Mouse (Mus musculus): ENCODE results near the gene Slc7a8. TPM values are rescaled to one million over a fixed set of nuclear protein-coding genes. Genes with fewer than 3 reads are reported as not detected.

Slc7a8 gene
- polyA plus RNA-seq (2014; fragmentation: Nextera tagmentation; extraction: Ambion mirVana), result 6.9 and 7.4 TPM in 2 replicates

- ATAC-seq (ENCODE audit: low read depth) (peak; percentile 82), DNase-seq (ENCODE audit: low spot score) (peak; percentile 71)
- no peak within 1 kb of the TSS for H3K27ac ChIP-seq (replicated peaks; ENCODE audit: low read depth, low read length)
- H3K9me3 ChIP-seq (ENCODE audit: control insufficient read depth, low read length), result no peaks in the 10 kb centered on the region
- peak within 1 kb of the TSS; percentile 46 for H3K9ac ChIP-seq (ENCODE audit: low read depth, low read length)
- H3K4me2 ChIP-seq (ENCODE audit: low read depth, low read length), result peak within 1 kb of the TSS; percentile 84
- H3K27me3 ChIP-seq (replicated peaks; ENCODE audit: control insufficient read depth, insufficient read depth, low read length), result peaks cover 30% of the 10 kb centered on the region
- no peaks in the 10 kb centered on the region for H3K36me3 ChIP-seq (ENCODE audit: control insufficient read depth, insufficient read depth, low read length)
- H3K4me1 ChIP-seq (ENCODE audit: control insufficient read depth, insufficient read depth, low read length), result peaks cover 5% of the 10 kb centered on the region; the same call in 1 of the 2 replicates
- H3K4me3 ChIP-seq (ENCODE audit: low read depth, low read length), result peak within 1 kb of the TSS; percentile 45
- 2% methylated on average over 37 of the region's 37 CpGs for WGBS
Measured at GRCm38 (mm10) chr14:54781610-54782365, at the start of gene Slc7a8. TSS of gene Slc7a8 (minus strand) at chr14:54781946.

- H3K4me1 ChIP-seq (ENCODE audit: control insufficient read depth, insufficient read depth, low read length), result no peaks in the 10 kb centered on the region
- no peak overlapping the region for H3K27ac ChIP-seq (replicated peaks; ENCODE audit: low read depth, low read length)
- 74% methylated on average over 1 of the region's 1 CpGs for WGBS
- H3K36me3 ChIP-seq (ENCODE audit: control insufficient read depth, insufficient read depth, low read length), result no peaks in the 10 kb centered on the region
- H3K4me3 ChIP-seq (ENCODE audit: low read depth, low read length), result no peak overlapping the region
- ATAC-seq (ENCODE audit: low read depth), result no peak
- H3K9me3 ChIP-seq (ENCODE audit: control insufficient read depth, low read length), result no peaks in the 10 kb centered on the region
- no peaks in the 10 kb centered on the region for H3K27me3 ChIP-seq (replicated peaks; ENCODE audit: control insufficient read depth, insufficient read depth, low read length)
- H3K4me2 ChIP-seq (ENCODE audit: low read depth, low read length), result no peak overlapping the region
- no peak for DNase-seq (ENCODE audit: low spot score)
- H3K9ac ChIP-seq (ENCODE audit: low read depth, low read length), result no peak overlapping the region
Measured at GRCm38 (mm10) chr14:54823716-54824115, 42.0 kb upstream of the Slc7a8 start.

GRCm38 (mm10) chr14:54822301-54822700 is 40.6 kb upstream of the Slc7a8 start:
- Histone ChIP-seq H3K9ac (ENCODE audit: low read depth, low read length) (no peak overlapping the region), H3K36me3 (ENCODE audit: control insufficient read depth, insufficient read depth, low read length) (no peaks in the 10 kb centered on the region), H3K4me2 (ENCODE audit: low read depth, low read length) (no peak overlapping the region), H3K27me3 (replicated peaks; ENCODE audit: control insufficient read depth, insufficient read depth, low read length) (no peaks in the 10 kb centered on the region), H3K27ac (replicated peaks; ENCODE audit: low read depth, low read length) (no peak overlapping the region), H3K9me3 (ENCODE audit: control insufficient read depth, low read length) (no peaks in the 10 kb centered on the region), H3K4me3 (ENCODE audit: low read depth, low read length) (no peak overlapping the region), H3K4me1 (ENCODE audit: control insufficient read depth, insufficient read depth, low read length) (no peaks in the 10 kb centered on the region)
- no peak for ATAC-seq (ENCODE audit: low read depth)
- DNase-seq (ENCODE audit: low spot score), result no peak
- WGBS, result 82% methylated on average over 2 of the region's 2 CpGs

GRCm38 (mm10) chr14:54817791-54818190 is 36.0 kb upstream of the Slc7a8 start:
- no peaks in the 10 kb centered on the region for H3K4me1 ChIP-seq (ENCODE audit: control insufficient read depth, insufficient read depth, low read length)
- peak; percentile 10 for DNase-seq (ENCODE audit: low spot score)
- H3K27ac ChIP-seq (replicated peaks; ENCODE audit: low read depth, low read length), result no peak overlapping the region
- no peak overlapping the region for H3K4me3 ChIP-seq (ENCODE audit: low read depth, low read length)
- ATAC-seq (ENCODE audit: low read depth), result no peak
- 41% methylated on average over 2 of the region's 2 CpGs for WGBS
- H3K27me3 ChIP-seq (replicated peaks; ENCODE audit: control insufficient read depth, insufficient read depth, low read length), result no peaks in the 10 kb centered on the region
- no peak overlapping the region for H3K4me2 ChIP-seq (ENCODE audit: low read depth, low read length)
- no peaks in the 10 kb centered on the region for H3K9me3 ChIP-seq (ENCODE audit: control insufficient read depth, low read length)
- no peak overlapping the region for H3K9ac ChIP-seq (ENCODE audit: low read depth, low read length)
- no peaks in the 10 kb centered on the region for H3K36me3 ChIP-seq (ENCODE audit: control insufficient read depth, insufficient read depth, low read length)

GRCm38 (mm10) chr14:54815737-54816136 is 34.0 kb upstream of the Slc7a8 start:
- H3K36me3 ChIP-seq (ENCODE audit: control insufficient read depth, insufficient read depth, low read length), result no peaks in the 10 kb centered on the region

GRCm38 (mm10) chr14:54813991-54814390 is 32.2 kb upstream of the Slc7a8 start, which contains the start of gene Rnf212b:
TSS of gene Rnf212b (plus strand) at chr14:54814141.
- H3K4me2 ChIP-seq (ENCODE audit: low read depth, low read length), result no peak within 1 kb of the TSS
- DNase-seq (ENCODE audit: low spot score) (no peak), ATAC-seq (ENCODE audit: low read depth) (no peak)
- H3K9ac ChIP-seq (ENCODE audit: low read depth, low read length), result no peak within 1 kb of the TSS
- H3K9me3 ChIP-seq (ENCODE audit: control insufficient read depth, low read length), result no peaks in the 10 kb centered on the region
- H3K4me1 ChIP-seq (ENCODE audit: control insufficient read depth, insufficient read depth, low read length), result no peaks in the 10 kb centered on the region
- no peaks in the 10 kb centered on the region for H3K27me3 ChIP-seq (replicated peaks; ENCODE audit: control insufficient read depth, insufficient read depth, low read length)
- H3K27ac ChIP-seq (replicated peaks; ENCODE audit: low read depth, low read length), result no peak within 1 kb of the TSS
- no peak within 1 kb of the TSS for H3K4me3 ChIP-seq (ENCODE audit: low read depth, low read length)
- 83% methylated on average over 29 of the region's 29 CpGs for WGBS
- H3K36me3 ChIP-seq (ENCODE audit: control insufficient read depth, insufficient read depth, low read length), result no peaks in the 10 kb centered on the region

More at GRCm38 (mm10) chr14:54815737-54816136, 34.0 kb upstream of the Slc7a8 start:
- Histone ChIP-seq H3K4me2 (ENCODE audit: low read depth, low read length) (no peak overlapping the region), H3K9ac (ENCODE audit: low read depth, low read length) (no peak overlapping the region), H3K4me1 (ENCODE audit: control insufficient read depth, insufficient read depth, low read length) (no peaks in the 10 kb centered on the region), H3K27me3 (replicated peaks; ENCODE audit: control insufficient read depth, insufficient read depth, low read length) (no peaks in the 10 kb centered on the region), H3K27ac (replicated peaks; ENCODE audit: low read depth, low read length) (no peak overlapping the region), H3K9me3 (ENCODE audit: control insufficient read depth, low read length) (no peaks in the 10 kb centered on the region), H3K4me3 (ENCODE audit: low read depth, low read length) (no peak overlapping the region)
- 56% methylated on average over 3 of the region's 3 CpGs for WGBS
- ATAC-seq (ENCODE audit: low read depth), result no peak
- DNase-seq (ENCODE audit: low spot score), result no peak

GRCm38 (mm10) chr14:54809668-54810033 is 27.9 kb upstream of the Slc7a8 start:
- Histone ChIP-seq H3K4me2 (ENCODE audit: low read depth, low read length) (no peak overlapping the region), H3K36me3 (ENCODE audit: control insufficient read depth, insufficient read depth, low read length) (no peaks in the 10 kb centered on the region), H3K9ac (ENCODE audit: low read depth, low read length) (no peak overlapping the region), H3K4me3 (ENCODE audit: low read depth, low read length) (no peak overlapping the region), H3K9me3 (ENCODE audit: control insufficient read depth, low read length) (no peaks in the 10 kb centered on the region), H3K4me1 (ENCODE audit: control insufficient read depth, insufficient read depth, low read length) (no peaks in the 10 kb centered on the region), H3K27me3 (replicated peaks; ENCODE audit: control insufficient read depth, insufficient read depth, low read length) (no peaks in the 10 kb centered on the region), H3K27ac (replicated peaks; ENCODE audit: low read depth, low read length) (no peak overlapping the region)
- no peak for DNase-seq (ENCODE audit: low spot score)
- WGBS, result 87% methylated on average over 3 of the region's 3 CpGs
- no peak for ATAC-seq (ENCODE audit: low read depth)

- H3K9me3 ChIP-seq (ENCODE audit: control insufficient read depth, low read length), result no peaks in the 10 kb centered on the region
- DNase-seq (ENCODE audit: low spot score) (no peak), ATAC-seq (ENCODE audit: low read depth) (no peak)
- H3K4me1 ChIP-seq (ENCODE audit: control insufficient read depth, insufficient read depth, low read length), result no peaks in the 10 kb centered on the region
- H3K4me3 ChIP-seq (ENCODE audit: low read depth, low read length), result no peak overlapping the region
- H3K27ac ChIP-seq (replicated peaks; ENCODE audit: low read depth, low read length), result no peak overlapping the region
- no peaks in the 10 kb centered on the region for H3K27me3 ChIP-seq (replicated peaks; ENCODE audit: control insufficient read depth, insufficient read depth, low read length)
- H3K4me2 ChIP-seq (ENCODE audit: low read depth, low read length), result no peak overlapping the region
- no peak overlapping the region for H3K9ac ChIP-seq (ENCODE audit: low read depth, low read length)
- no peaks in the 10 kb centered on the region for H3K36me3 ChIP-seq (ENCODE audit: control insufficient read depth, insufficient read depth, low read length)
- WGBS, result 72% methylated on average over 4 of the region's 4 CpGs
Measured at GRCm38 (mm10) chr14:54808718-54809667, 27.2 kb upstream of the Slc7a8 start.
